8 mouse cellular contexts compared by ENCODE assay signal in the genomic region with DNA sequence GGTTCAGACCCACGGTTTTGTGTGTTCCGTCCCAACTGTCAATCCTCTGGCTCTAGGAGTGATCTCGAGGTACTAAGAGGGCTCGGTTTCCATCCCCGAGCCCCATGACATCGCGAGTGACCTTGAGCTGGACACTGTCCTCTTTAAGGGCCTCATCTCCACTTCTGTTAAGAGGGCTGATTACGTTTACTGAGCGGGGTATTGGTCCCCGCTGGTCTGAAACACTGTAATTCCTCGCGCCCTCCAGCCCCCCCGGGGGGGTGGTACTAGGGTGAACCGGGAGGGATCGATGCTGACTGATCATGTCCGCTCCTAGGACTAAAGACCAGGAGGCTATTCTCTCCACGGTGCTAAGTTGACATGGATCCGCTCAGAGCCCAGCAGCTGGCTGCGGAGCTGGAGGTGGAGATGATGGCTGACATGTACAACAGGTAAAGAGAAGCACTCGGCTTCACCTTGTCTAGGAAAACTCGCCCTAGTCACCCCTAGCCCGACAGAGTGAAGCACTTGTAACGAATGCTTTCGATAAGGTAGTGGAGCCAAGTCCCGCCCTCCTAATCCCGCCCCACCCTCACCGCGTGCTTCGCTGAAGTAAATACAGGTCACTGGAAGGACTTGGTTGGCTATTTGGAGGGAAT. TPM values are rescaled to one million over a fixed set of nuclear protein-coding genes. Genes with fewer than 3 reads are reported as not detected.
DNase-seq lines count a peak whose midpoint lies in the region; ATAC-seq and TF ChIP-seq lines count a peak whose summit lies in the region.

No protein-coding gene starts in this region.

- H3K79me2 ChIP-seq in myocyte (ENCODE audit: control insufficient read depth, insufficient read depth) = peaks cover 18% of the 10 kb centered on the region

- peak overlapping the region; percentile 77 for H3K4me3 ChIP-seq in thymus, adult 2 months (ENCODE audit: control insufficient read depth, insufficient read depth, low read length)
- peak overlapping the region; percentile 72 for H3K4me3 ChIP-seq in heart, embryonic 11.5 days (ENCODE audit: low read depth, low read length)
- peak overlapping the region; percentile 76 for H3K4me3 ChIP-seq in myocyte

- WGBS in thymus, adult 2 months = 2% methylated on average over 29 of the region's 29 CpGs
- under 1% methylated on average over 29 of the region's 29 CpGs for WGBS in heart, embryonic 11.5 days (ENCODE audit: insufficient replicate concordance)

- H3K4me2 ChIP-seq in heart, embryonic 11.5 days = peak overlapping the region; percentile 69
- H3K4me2 ChIP-seq in myocyte (ENCODE audit: low read depth) = peak overlapping the region; percentile 84

- peaks cover 14% of the 10 kb centered on the region for H3K4me1 ChIP-seq in thymus, adult 2 months (replicated peaks; ENCODE audit: control insufficient read depth, insufficient read depth, low read length)
- H3K4me1 ChIP-seq in heart, embryonic 11.5 days (ENCODE audit: control insufficient read depth, insufficient read depth, low read length) = peaks cover 12% of the 10 kb centered on the region; the same call in 1 of the 2 replicates

- H3K9me3 ChIP-seq in heart, embryonic 11.5 days (replicated peaks; ENCODE audit: control insufficient read depth, low read length) = no peaks in the 10 kb centered on the region

- no peak overlapping the region for H3K27ac ChIP-seq in thymus, adult 2 months (ENCODE audit: control insufficient read depth, insufficient read depth, low read length)
- H3K27ac ChIP-seq in heart, embryonic 11.5 days (ENCODE audit: low read depth, low read length) = peak overlapping the region; percentile 42

- DNase-seq in thymus, adult 2 months = no peak
- no peak for DNase-seq in thymus, postnatal 25 days
- peak; percentile 12 to 26 for DNase-seq in cerebellum, adult 18-20 months
- DNase-seq in kidney, postnatal 10 days = peak; percentile 45
- DNase-seq in thymus, postnatal 0 days (ENCODE audit: low spot score) = no peak

- peak overlapping the region; percentile 73 for H3K9ac ChIP-seq in heart, embryonic 11.5 days (ENCODE audit: low read depth, low read length)

- TF ChIP-seq POLR2A in thymus, adult 2 months (IDR thresholded peaks at IDR 0.05; ENCODE audit: control insufficient read depth, extremely low read depth, insufficient read depth, low read length, poor library complexity) = no peak
- no peak for TF ChIP-seq POLR2A in myocyte (IDR thresholded peaks at IDR 0.05; ENCODE audit: insufficient read length, low read depth)

- TF ChIP-seq CTCF in thymus, adult 2 months (IDR thresholded peaks at IDR 0.05; ENCODE audit: borderline replicate concordance, control insufficient read depth, extremely low read depth, insufficient read depth, low read length, poor library complexity) = no peak

- ATAC-seq in heart, embryonic 11.5 days (replicated peaks; ENCODE audit: insufficient number of reproducible peaks, low FRiP score, low TSS enrichment) = no peak; the same call in none of the 2 replicates
- ATAC-seq in frontal cortex, adult (ENCODE audit: low TSS enrichment) = no peak

- H3K27me3 ChIP-seq in thymus, adult 2 months (ENCODE audit: control insufficient read depth, insufficient read depth, low read length) = no peaks in the 10 kb centered on the region
- no peaks in the 10 kb centered on the region for H3K27me3 ChIP-seq in heart, embryonic 11.5 days (ENCODE audit: control insufficient read depth, insufficient read depth, low read length)
- no peaks in the 10 kb centered on the region for H3K27me3 ChIP-seq in myocyte (ENCODE audit: control insufficient read depth, insufficient read depth, insufficient read length)

- H3ac ChIP-seq in myocyte (ENCODE audit: control insufficient read depth, insufficient read length) = peak overlapping the region; percentile 9

- H3K36me3 ChIP-seq in thymus, adult 2 months (ENCODE audit: control insufficient read depth, insufficient read depth, low read length) = no peaks in the 10 kb centered on the region
- peaks cover 6% of the 10 kb centered on the region for H3K36me3 ChIP-seq in heart, embryonic 11.5 days (ENCODE audit: control insufficient read depth, insufficient read depth, low read length)
- H3K36me3 ChIP-seq in myocyte (ENCODE audit: control insufficient read depth, insufficient read depth) = no peaks in the 10 kb centered on the region

TF ChIP-seq in myocyte, 11 proteins besides CTCF, POLR2A, EP300 and RAD21:
- TF ChIP-seq MYOG (IDR thresholded peaks at IDR 0.05; ENCODE audit: control insufficient read depth in 1 of 3, insufficient read depth in 1 of 3, insufficient read length in 2 of 3, low read depth in 2 of 3) (no peak), CEBPB (IDR thresholded peaks at IDR 0.05; ENCODE audit: insufficient read depth, poor library complexity, severe bottlenecking) (no peak), MAX (IDR thresholded peaks at IDR 0.05; ENCODE audit: low read depth) (no peak), E2F4 (IDR thresholded peaks at IDR 0.05; ENCODE audit: insufficient read depth) (no peak), SRF (IDR thresholded peaks at IDR 0.05; ENCODE audit: control insufficient read depth, insufficient read length, low read depth) (no peak), POLR2AphosphoS2 (IDR thresholded peaks at IDR 0.05; ENCODE audit: insufficient read length, low read depth) (no peak), TCF12 (IDR thresholded peaks at IDR 0.05; ENCODE audit: insufficient read depth, poor library complexity, severe bottlenecking) (no peak)

RNA-seq across cellular contexts. Expression of a gene that starts 0.6 kb away (rescaled TPM):
- polyA plus RNA-seq in thymus, adult 2 months (2012; rRNA removed) = 23.0 and 29.0 TPM in 2 replicates
- 76.8 and 77.9 TPM in 2 replicates for polyA plus RNA-seq in heart, embryonic 11.5 days (2014; fragmentation: Nextera tagmentation; extraction: Ambion mirVana)
- polyA plus RNA-seq in myocyte (2012; fragmentation: generic; extraction: Trizol) = 102 TPM
- 35.6 and 38.9 TPM in 2 replicates for polyA plus RNA-seq in thymus, postnatal 0 days (2015; fragmentation: Nextera tagmentation; extraction: Ambion mirVana)

RNA-seq across cellular contexts. Expression of a gene that starts 5.0 kb away (rescaled TPM):
- polyA plus RNA-seq in thymus, adult 2 months (2012; rRNA removed) = 0.60 and 0.94 TPM in 2 replicates
- polyA plus RNA-seq in heart, embryonic 11.5 days (2014; fragmentation: Nextera tagmentation; extraction: Ambion mirVana) = 0.37 and 0.49 TPM in 2 replicates
- polyA plus RNA-seq in myocyte (2012; fragmentation: generic; extraction: Trizol) = 0.85 TPM
- polyA plus RNA-seq in thymus, postnatal 0 days (2015; fragmentation: Nextera tagmentation; extraction: Ambion mirVana) = 0.38 and 0.44 TPM in 2 replicates

RNA-seq across cellular contexts. Expression of a gene that starts 11.2 kb away (rescaled TPM):
- polyA plus RNA-seq in thymus, adult 2 months (2012; rRNA removed) = 106 and 123 TPM in 2 replicates
- 36.1 and 41.4 TPM in 2 replicates for polyA plus RNA-seq in heart, embryonic 11.5 days (2014; fragmentation: Nextera tagmentation; extraction: Ambion mirVana)
- polyA plus RNA-seq in myocyte (2012; fragmentation: generic; extraction: Trizol) = 2.0 TPM
- 19.7 and 22.7 TPM in 2 replicates for polyA plus RNA-seq in thymus, postnatal 0 days (2015; fragmentation: Nextera tagmentation; extraction: Ambion mirVana)

RNA-seq across cellular contexts. Expression of a gene that starts 28.8 kb away (rescaled TPM):
- polyA plus RNA-seq in thymus, adult 2 months (2012; rRNA removed) = 27.7 and 35.3 TPM in 2 replicates
- polyA plus RNA-seq in heart, embryonic 11.5 days (2014; fragmentation: Nextera tagmentation; extraction: Ambion mirVana) = 95.9 and 105 TPM in 2 replicates
- polyA plus RNA-seq in myocyte (2012; fragmentation: generic; extraction: Trizol) = 16.2 TPM
- polyA plus RNA-seq in thymus, postnatal 0 days (2015; fragmentation: Nextera tagmentation; extraction: Ambion mirVana) = 39.1 and 45.5 TPM in 2 replicates

RNA-seq across cellular contexts. Expression of a gene that starts 52.2 kb away (rescaled TPM):
- 64.6 and 93.7 TPM in 2 replicates for polyA plus RNA-seq in thymus, adult 2 months (2012; rRNA removed)
- 35.0 and 41.8 TPM in 2 replicates for polyA plus RNA-seq in heart, embryonic 11.5 days (2014; fragmentation: Nextera tagmentation; extraction: Ambion mirVana)
- polyA plus RNA-seq in myocyte (2012; fragmentation: generic; extraction: Trizol) = 0.62 TPM
- polyA plus RNA-seq in thymus, postnatal 0 days (2015; fragmentation: Nextera tagmentation; extraction: Ambion mirVana) = 13.8 and 16.1 TPM in 2 replicates

Comparison
In these comparisons a context has a peak if more than half of its experiments do, and no peak if none do; other contexts are left out.
1. DNase-seq: peak in cerebellum, adult 18-20 months (2 of 2) and kidney, postnatal 10 days (single experiment); none in thymus, adult 2 months (single experiment), thymus, postnatal 25 days (single experiment) and thymus, postnatal 0 days (single experiment).
2. Peak in every context shown above with its lines, with median percentiles within 50 percentile points of each other: H3K4me3 ChIP-seq.